Mouse (Mus musculus): ENCODE results near the gene Zdhhc1.

The Zdhhc1 gene

GRCm38 (mm10) chr8:105477792-105478191, 18.9 kb downstream of the Zdhhc1 start:
- DNase-seq (ENCODE audit: low read depth, low spot score), result no peak

- no peak for DNase-seq (ENCODE audit: low read depth, low spot score)
Measured at GRCm38 (mm10) chr8:105476628-105477413, 19.9 kb downstream of the Zdhhc1 start.

- no peak for DNase-seq (ENCODE audit: low read depth, low spot score)
Measured at GRCm38 (mm10) chr8:105476161-105476560, 20.5 kb downstream of the Zdhhc1 start.

GRCm38 (mm10) chr8:105475742-105476141, 21.0 kb downstream of the Zdhhc1 start:
- no peak for DNase-seq (ENCODE audit: low read depth, low spot score)

- DNase-seq (ENCODE audit: low read depth, low spot score), result no peak
Measured at GRCm38 (mm10) chr8:105475254-105475653, 21.4 kb downstream of the Zdhhc1 start.

- no peak for DNase-seq (ENCODE audit: low read depth, low spot score)
Measured at GRCm38 (mm10) chr8:105474680-105475079, 22.0 kb downstream of the Zdhhc1 start.

GRCm38 (mm10) chr8:105473816-105474606, 22.7 kb downstream of the Zdhhc1 start:
- DNase-seq (ENCODE audit: low read depth, low spot score), result no peak

GRCm38 (mm10) chr8:105472983-105473382, 23.7 kb downstream of the Zdhhc1 start:
- DNase-seq (ENCODE audit: low read depth, low spot score), result no peak

- no peak for DNase-seq (ENCODE audit: low read depth, low spot score)
Measured at GRCm38 (mm10) chr8:105472414-105472932, 24.2 kb downstream of the Zdhhc1 start.

- DNase-seq (ENCODE audit: low read depth, low spot score), result peak; percentile 53
Measured at GRCm38 (mm10) chr8:105471314-105472015, 25.2 kb downstream of the Zdhhc1 start, which contains the start of gene Tppp3. Gene Tppp3, minus strand, starts transcription at chr8:105471526.

GRCm38 (mm10) chr8:105470681-105471313, 25.9 kb downstream of the Zdhhc1 start:
- no peak for DNase-seq (ENCODE audit: low read depth, low spot score)

GRCm38 (mm10) chr8:105470262-105470661, 26.4 kb downstream of the Zdhhc1 start:
- no peak for DNase-seq (ENCODE audit: low read depth, low spot score)

GRCm38 (mm10) chr8:105469816-105470215, 26.9 kb downstream of the Zdhhc1 start:
- DNase-seq (ENCODE audit: low read depth, low spot score), result no peak

GRCm38 (mm10) chr8:105469041-105469695, 27.5 kb downstream of the Zdhhc1 start:
- no peak for DNase-seq (ENCODE audit: low read depth, low spot score)

- DNase-seq (ENCODE audit: low read depth, low spot score), result no peak
Measured at GRCm38 (mm10) chr8:105468002-105468720, 28.5 kb downstream of the Zdhhc1 start.

GRCm38 (mm10) chr8:105467396-105467985, 29.2 kb downstream of the Zdhhc1 start:
- DNase-seq (ENCODE audit: low read depth, low spot score), result no peak

GRCm38 (mm10) chr8:105466700-105467291, 29.9 kb downstream of the Zdhhc1 start:
- no peak for DNase-seq (ENCODE audit: low read depth, low spot score)

GRCm38 (mm10) chr8:105466246-105466645, 30.5 kb downstream of the Zdhhc1 start:
- no peak for DNase-seq (ENCODE audit: low read depth, low spot score)

GRCm38 (mm10) chr8:105464595-105464994, 32.1 kb downstream of the Zdhhc1 start:
- no peak for DNase-seq (ENCODE audit: low read depth, low spot score)
